Mouse (Mus musculus) forebrain, embryonic 11.5 days (tissue): ENCODE measurements at regions not wholly inside any gene's neighbourhood (a gene's known extent, or its start where the extent isn't known, plus 50 kb on each side); places are given as distances from the start of the nearest gene placed in this dataset.

ENCODE experiments used
- ATAC-seq: fragments of 200-750 bp; cut with Nextera tagmentation; replicated peaks from 2 replicates; pipeline ENCODE4 v1.8.0; 2017; ENCODE audit warnings: moderate TSS enrichment; ENCODE audit not compliant: low FRiP score
- DNase-seq: peaks from one replicate; pipeline ENCODE4 v3.0.0-alpha.2; 2017; ENCODE audit warnings: low spot score
- H3K27ac ChIP-seq: fragments of 300-500 bp; sonication (generic); 2 replicates; pipeline ENCODE4 v1.5.1; 2014; ENCODE audit warnings: low read depth, low read length
- H3K27me3 ChIP-seq: fragments of 300-500 bp; sonication (generic); 2 replicates; pipeline ENCODE4 v1.6.1; 2014; ENCODE audit warnings: mild to moderate bottlenecking, low read length, mixed read lengths; ENCODE audit not compliant: control insufficient read depth, insufficient read depth
- H3K36me3 ChIP-seq: fragments of 300-500 bp; sonication (generic); 2 replicates; pipeline ENCODE4 v1.6.1; 2014; ENCODE audit warnings: mild to moderate bottlenecking, low read length, moderate library complexity, mixed read lengths; ENCODE audit not compliant: control insufficient read depth, insufficient read depth
- H3K4me1 ChIP-seq: fragments of 300-500 bp; sonication (generic); replicated peaks from 2 replicates; pipeline ENCODE4 v1.6.1; 2014; ENCODE audit warnings: low read length, mixed read lengths; ENCODE audit not compliant: control insufficient read depth, insufficient read depth
- H3K4me2 ChIP-seq: fragments of 300-500 bp; sonication (generic); 2 replicates; pipeline ENCODE4 v1.6.1; 2014; ENCODE audit warnings: low read depth, mild to moderate bottlenecking, low read length, moderate library complexity, mixed read lengths; ENCODE audit not compliant: severe bottlenecking
- H3K4me3 ChIP-seq: fragments of 300-500 bp; sonication (generic); 2 replicates; pipeline ENCODE4 v1.5.1; 2014; ENCODE audit warnings: low read depth, low read length
- H3K9ac ChIP-seq: fragments of 300-500 bp; sonication (generic); 2 replicates; pipeline ENCODE4 v1.6.1; 2014; ENCODE audit warnings: low read length
- H3K9me3 ChIP-seq: fragments of 300-500 bp; sonication (generic); 2 replicates; pipeline ENCODE4 v1.6.1; 2016; ENCODE audit warnings: low read length, mixed read lengths; ENCODE audit not compliant: control insufficient read depth
- WGBS: fragments of 180-500 bp; shearing (Covaris S2); extraction: QIAGEN DNeasy Blood & Tissue Kit; methylation state at CpG from one replicate; pipeline ENCODE4 v1.1.7; 2014; 5-methylcytosine and 5-hydroxymethylcytosine counted together

- H3K9ac ChIP-seq = no peak overlapping the region
- ATAC-seq = no peak
- no peaks in the 10 kb centered on the region for H3K36me3 ChIP-seq
- H3K27me3 ChIP-seq = no peaks in the 10 kb centered on the region; the same call in 1 of the 2 replicates
- no peak overlapping the region for H3K4me3 ChIP-seq
- no peaks in the 10 kb centered on the region for H3K4me1 ChIP-seq
- H3K9me3 ChIP-seq = no peaks in the 10 kb centered on the region
- no peak overlapping the region for H3K27ac ChIP-seq
- DNase-seq = no peak
- H3K4me2 ChIP-seq = no peak overlapping the region
- 89% methylated on average over 4 of the region's 4 CpGs for WGBS
These were observed 306.2 kb upstream of the Tbx3 start for GRCm38 (mm10) chr5:119364250-119364649.

DNA sequence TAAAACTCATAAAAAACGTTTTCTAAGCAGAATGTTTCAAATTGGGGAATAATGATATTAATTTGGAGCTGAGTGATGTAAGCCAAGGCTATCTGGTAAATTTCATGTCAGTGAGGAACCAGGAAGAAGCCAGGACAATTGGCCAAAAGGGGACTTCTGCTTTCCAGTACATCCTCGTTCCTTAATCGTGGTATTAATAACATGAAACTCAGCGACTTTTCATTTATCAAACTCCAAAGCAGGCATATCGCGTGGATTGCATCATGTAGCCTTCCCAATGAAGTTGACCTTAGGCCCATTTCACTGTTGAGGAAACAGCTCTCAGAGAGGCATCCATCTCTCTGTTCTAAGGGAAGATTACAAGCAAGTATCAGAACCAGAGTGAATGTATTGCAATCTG lies 305.3 kb upstream of the Tbx3 start:
- ATAC-seq = no peak
- DNase-seq = no peak
- Histone ChIP-seq H3K27ac (no peak overlapping the region), H3K4me2 (no peak overlapping the region), H3K36me3 (no peaks in the 10 kb centered on the region), H3K9me3 (no peaks in the 10 kb centered on the region), H3K4me1 (no peaks in the 10 kb centered on the region), H3K27me3 (no peaks in the 10 kb centered on the region; the same call in 1 of the 2 replicates), H3K4me3 (no peak overlapping the region), H3K9ac (no peak overlapping the region)
- 85% methylated on average over 6 of the region's 6 CpGs for WGBS

DNA sequence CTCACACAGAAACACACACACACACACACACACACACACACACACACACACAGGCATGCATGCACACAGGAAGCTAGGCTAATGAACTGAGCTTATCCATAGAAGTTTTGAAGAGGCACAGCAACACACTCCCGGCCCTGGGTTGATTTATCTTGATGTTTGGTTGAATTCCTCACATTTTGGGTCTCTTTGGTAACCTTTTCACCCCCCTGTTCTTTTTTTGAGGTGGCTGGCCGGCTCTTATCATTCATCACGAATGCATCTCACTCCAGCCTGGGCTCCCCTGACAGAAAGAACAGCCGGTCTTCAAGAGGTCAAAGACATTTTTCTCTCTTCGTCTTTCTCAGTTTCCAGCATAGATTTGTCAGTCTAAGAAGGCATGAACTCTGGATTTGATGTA lies 304.2 kb upstream of the Tbx3 start:
- no peaks in the 10 kb centered on the region for H3K4me1 ChIP-seq
- H3K27ac ChIP-seq = no peak overlapping the region
- no peaks in the 10 kb centered on the region; the same call in 1 of the 2 replicates for H3K27me3 ChIP-seq
- WGBS = 69% methylated on average over 5 of the region's 5 CpGs
- no peak overlapping the region for H3K9ac ChIP-seq
- H3K4me3 ChIP-seq = no peak overlapping the region
- ATAC-seq (no peak), DNase-seq (no peak)
- H3K36me3 ChIP-seq = no peaks in the 10 kb centered on the region
- H3K4me2 ChIP-seq = no peak overlapping the region
- H3K9me3 ChIP-seq = no peaks in the 10 kb centered on the region

- H3K27ac ChIP-seq = no peak overlapping the region
- no peak overlapping the region for H3K9ac ChIP-seq
- no peak for ATAC-seq
- H3K4me2 ChIP-seq = peak overlapping the region; percentile 21
- peak overlapping the region; percentile 0; the same call in 1 of the 2 replicates for H3K4me3 ChIP-seq
- 20% methylated on average over 12 of the region's 12 CpGs for WGBS
- H3K36me3 ChIP-seq = no peaks in the 10 kb centered on the region
- H3K9me3 ChIP-seq = no peaks in the 10 kb centered on the region
- H3K4me1 ChIP-seq = no peaks in the 10 kb centered on the region
- peaks cover 2% of the 10 kb centered on the region; the same call in 1 of the 2 replicates for H3K27me3 ChIP-seq
- no peak for DNase-seq
These were observed 300.0 kb upstream of the Tbx3 start for GRCm38 (mm10) chr5:119370481-119370880.

- Histone ChIP-seq H3K9me3 (no peaks in the 10 kb centered on the region), H3K4me1 (no peaks in the 10 kb centered on the region), H3K36me3 (no peaks in the 10 kb centered on the region), H3K27me3 (peaks cover 2% of the 10 kb centered on the region; the same call in 1 of the 2 replicates), H3K27ac (no peak overlapping the region), H3K4me3 (peak overlapping the region; percentile 0; the same call in 1 of the 2 replicates), H3K4me2 (peak overlapping the region; percentile 21), H3K9ac (no peak overlapping the region)
- peak; percentile 59 for DNase-seq
- WGBS = 16% methylated on average over 16 of the region's 16 CpGs
- no peak for ATAC-seq
These were observed 299.5 kb upstream of the Tbx3 start for GRCm38 (mm10) chr5:119370931-119371330.

GRCm38 (mm10) chr5:119373774-119374700 lies 296.4 kb upstream of the Tbx3 start:
- H3K4me2 ChIP-seq = no peak overlapping the region
- ATAC-seq (no peak), DNase-seq (no peak)
- H3K9me3 ChIP-seq = no peaks in the 10 kb centered on the region
- H3K27ac ChIP-seq = no peak overlapping the region
- no peaks in the 10 kb centered on the region for H3K36me3 ChIP-seq
- no peak overlapping the region for H3K4me3 ChIP-seq
- no peak overlapping the region for H3K9ac ChIP-seq
- peaks cover 2% of the 10 kb centered on the region; the same call in 1 of the 2 replicates for H3K27me3 ChIP-seq
- 88% methylated on average over 24 of the region's 24 CpGs for WGBS
- no peaks in the 10 kb centered on the region for H3K4me1 ChIP-seq

- DNase-seq (no peak), ATAC-seq (no peak)
- Histone ChIP-seq H3K9me3 (no peaks in the 10 kb centered on the region), H3K9ac (no peak overlapping the region), H3K27ac (no peak overlapping the region), H3K27me3 (peaks cover 2% of the 10 kb centered on the region; the same call in 1 of the 2 replicates), H3K36me3 (no peaks in the 10 kb centered on the region), H3K4me3 (no peak overlapping the region), H3K4me1 (no peaks in the 10 kb centered on the region), H3K4me2 (no peak overlapping the region)
- 90% methylated on average over 3 of the region's 3 CpGs for WGBS
These were observed 295.6 kb upstream of the Tbx3 start for GRCm38 (mm10) chr5:119374861-119375260.

GRCm38 (mm10) chr5:119378261-119378660 lies 292.2 kb upstream of the Tbx3 start:
- no peaks in the 10 kb centered on the region for H3K4me1 ChIP-seq
- 34% methylated on average over 8 of the region's 8 CpGs for WGBS
- H3K4me2 ChIP-seq = no peak overlapping the region
- no peak overlapping the region for H3K27ac ChIP-seq
- ATAC-seq (no peak), DNase-seq (no peak)
- no peaks in the 10 kb centered on the region; the same call in 1 of the 2 replicates for H3K27me3 ChIP-seq
- H3K4me3 ChIP-seq = no peak overlapping the region
- no peak overlapping the region for H3K9ac ChIP-seq
- H3K36me3 ChIP-seq = no peaks in the 10 kb centered on the region
- H3K9me3 ChIP-seq = no peaks in the 10 kb centered on the region
